Mouse (Mus musculus) left cerebral cortex, postnatal 4 days (tissue): Measurements from ENCODE around the gene Magi3. TPM values are rescaled to one million over a fixed set of nuclear protein-coding genes. Genes with fewer than 3 reads are reported as not detected.
A peak's percentile ranks its signal among the peaks of the same experiment; 100 is the strongest.

Experiments used
- DNase-seq: peaks from one replicate; pipeline ENCODE4 v3.0.0-alpha.2; 2022
- intact Hi-C: fragments of 180-260 bp; cut with DNase I; formaldehyde crosslinking; loops from one replicate; pipeline ENCODE4 v1.15.1; 2025
- total RNA-seq, 2 experiments: library from RNA; stranded (reverse); gene quantifications; 2 replicates each; pipeline ENCODE4 v1.2.3; 2021

Magi3 gene
- total RNA-seq, 2 experiments from 2014 or later: 42.5 to 43.1 TPM

DNA sequence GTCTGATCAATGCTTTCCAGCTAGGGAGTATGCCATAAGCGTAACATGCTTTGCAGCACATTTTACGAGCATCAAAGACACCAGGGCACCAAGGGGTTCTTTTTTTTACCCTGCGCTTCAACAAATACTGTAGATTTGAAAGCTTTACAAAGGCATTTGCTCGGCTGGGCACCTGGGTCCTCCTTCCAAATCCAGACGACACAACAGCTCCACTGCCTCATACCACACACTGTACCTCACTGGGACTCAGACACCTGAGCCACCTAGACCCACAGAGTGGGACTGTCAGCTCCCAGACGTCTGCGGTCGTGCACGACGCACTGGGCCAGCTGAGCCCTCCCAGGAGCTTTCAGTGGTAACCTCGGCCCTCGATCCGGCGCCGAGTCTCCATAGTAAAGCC, 1.2 kb downstream of the Magi3 start:
- intact Hi-C loops: no loop called here
- DNase-seq: peak; percentile 13

GRCm38 (mm10) chr3:104189823-104190222, 30.4 kb downstream of the Magi3 start:
- intact Hi-C loops: no loop called here
- DNase-seq: no peak

DNA sequence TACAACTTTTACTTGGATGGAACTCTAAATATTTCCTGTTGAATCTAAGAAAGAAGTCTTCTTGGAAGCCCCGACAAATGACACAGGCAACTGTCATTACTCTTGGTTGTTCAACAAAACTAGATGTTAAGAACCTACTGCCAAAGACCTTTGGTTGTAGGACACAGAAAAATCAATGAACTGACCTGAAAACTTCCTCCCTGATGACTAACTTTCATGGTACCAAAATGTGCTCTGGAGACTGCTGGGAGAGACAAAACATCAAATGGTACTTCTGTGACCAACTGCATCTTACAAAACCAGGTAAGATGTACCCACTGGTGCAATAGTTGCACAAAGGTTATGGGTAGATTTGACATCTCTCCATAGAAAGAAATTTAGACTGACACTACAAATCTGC, 30.9 kb downstream of the Magi3 start:
- DNase-seq: no peak
- intact Hi-C loops: no loop called here

GRCm38 (mm10) chr3:104184270-104184669, 35.9 kb downstream of the Magi3 start:
- intact Hi-C loops: no loop called here
- no peak for DNase-seq

DNA sequence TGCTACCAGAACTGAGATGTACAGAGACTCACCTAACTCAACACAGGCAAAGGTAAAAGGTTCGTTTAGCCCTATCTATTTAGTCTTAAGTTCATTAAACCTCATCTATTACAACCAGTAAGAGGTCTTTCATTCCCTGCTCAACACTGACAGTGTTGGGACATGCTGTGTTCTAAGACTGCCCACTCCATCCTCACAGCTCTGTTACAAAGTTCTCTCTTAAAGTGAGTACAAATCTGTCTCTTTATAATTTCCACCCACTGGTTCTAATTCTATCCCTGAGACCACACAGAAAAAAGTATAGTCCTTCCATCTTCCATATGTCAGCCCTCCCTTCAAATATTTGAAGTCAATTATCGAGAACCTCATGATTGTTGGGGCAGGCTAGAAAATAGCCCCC, 36.5 kb downstream of the Magi3 start:
- intact Hi-C loops: no loop called here
- DNase-seq: no peak

DNA sequence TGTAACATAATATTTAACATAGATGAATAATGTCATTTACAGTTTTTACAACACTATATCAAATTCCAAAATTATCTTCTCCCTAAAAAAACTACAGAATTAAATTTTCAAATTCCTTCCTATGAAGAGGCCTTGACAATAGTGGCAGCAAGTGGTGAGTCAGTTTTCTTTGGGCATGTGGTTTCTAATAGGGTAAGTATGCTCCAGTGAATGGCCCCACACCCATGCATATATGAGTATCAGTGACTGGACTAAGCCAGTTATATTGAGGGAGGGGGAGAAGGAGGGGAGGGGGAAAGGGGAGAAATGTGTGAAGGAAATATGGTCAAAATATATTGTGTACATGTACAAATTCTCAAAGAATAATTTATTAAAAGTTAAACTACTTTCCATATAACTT, 37.5 kb downstream of the Magi3 start:
- intact Hi-C loops: no loop called here
- DNase-seq: no peak

DNA sequence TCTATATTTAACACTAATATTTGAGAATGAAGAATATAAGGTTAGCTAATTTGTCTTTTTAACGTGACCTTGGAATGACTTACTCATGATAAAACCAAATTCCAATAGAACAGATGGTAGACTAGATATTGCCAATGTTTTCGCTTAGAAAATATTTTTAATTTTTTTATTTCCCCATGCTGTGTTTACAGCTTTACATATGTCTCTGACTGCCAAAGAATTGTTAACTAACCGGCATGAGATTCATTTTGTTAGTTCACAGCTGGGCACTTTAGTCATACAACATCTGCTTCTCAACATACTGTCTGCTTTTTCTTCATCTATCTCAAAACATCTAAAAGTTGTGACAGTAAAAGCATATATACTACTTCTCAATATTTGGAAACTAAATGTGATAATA, 58.8 kb downstream of the Magi3 start:
- no peak for DNase-seq
- intact Hi-C loops: no loop called here

GRCm38 (mm10) chr3:104160603-104161002, 59.6 kb downstream of the Magi3 start:
- intact Hi-C loops: no loop called here

DNA sequence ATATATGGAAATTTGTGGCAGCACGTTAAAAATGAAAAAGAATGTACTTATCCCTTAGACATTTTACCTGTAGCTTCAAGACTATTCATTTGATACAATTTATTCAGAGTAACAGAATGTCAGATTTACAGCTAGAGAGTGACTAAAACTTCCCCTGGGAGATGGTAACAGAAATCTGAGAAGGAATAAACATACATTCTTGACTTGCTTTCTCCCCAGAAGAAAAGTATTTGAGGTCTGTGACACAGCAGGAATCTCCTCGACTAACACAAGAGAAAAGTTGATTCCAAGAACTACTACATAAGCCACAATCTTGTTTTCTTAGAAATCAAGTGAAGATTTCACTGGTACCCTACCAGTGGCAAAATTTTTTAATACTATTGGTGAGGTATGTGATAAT, 70.0 kb downstream of the Magi3 start:
- no peak for DNase-seq
- intact Hi-C loops: no loop called here

More at GRCm38 (mm10) chr3:104160603-104161002, 59.6 kb downstream of the Magi3 start:
- no peak for DNase-seq

DNA sequence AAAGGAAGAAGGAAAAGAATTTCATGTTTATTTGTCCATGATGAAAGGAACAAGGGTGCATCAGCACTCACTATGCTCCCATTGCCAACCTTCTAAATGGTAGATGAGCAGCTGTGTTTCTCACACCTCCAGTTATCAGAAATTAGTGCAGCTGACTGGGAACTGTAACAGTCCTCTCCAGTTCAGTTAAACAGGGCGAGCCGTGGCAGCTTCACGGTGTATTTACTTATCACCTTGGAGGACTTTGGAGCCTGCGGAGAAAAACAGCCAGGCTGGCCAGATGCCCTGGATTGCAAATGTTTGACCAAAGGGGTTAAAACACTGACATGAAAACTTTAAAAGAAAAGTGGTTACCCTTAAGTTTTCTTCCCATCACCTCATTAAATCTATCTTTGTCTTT, 77.8 kb downstream of the Magi3 start:
- DNase-seq: no peak
- intact Hi-C loops: no loop called here

DNA sequence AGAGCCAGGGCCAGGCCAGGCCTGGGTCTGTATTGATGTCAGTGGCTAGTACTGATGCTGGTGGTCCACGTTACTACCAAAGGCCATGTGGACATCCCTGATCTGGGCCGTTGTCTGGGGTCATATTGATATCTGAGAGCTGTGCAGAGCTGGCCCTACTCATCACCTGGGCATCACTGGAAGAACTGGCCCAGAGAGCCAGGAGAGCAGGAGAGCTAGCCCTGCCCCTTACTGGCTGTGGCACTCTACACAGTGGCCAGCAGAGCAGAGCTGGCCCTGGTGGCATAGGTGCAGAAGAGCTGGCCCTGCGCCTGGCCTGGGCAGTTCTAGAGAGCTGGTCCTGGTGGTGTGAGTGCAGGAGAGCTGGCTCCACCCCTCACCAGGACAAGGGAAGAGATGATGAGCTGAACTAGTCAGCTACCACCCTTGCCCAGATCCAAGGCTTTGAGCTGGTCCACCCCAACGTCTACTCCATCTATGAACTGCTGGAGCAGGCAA, 81.2 kb downstream of the Magi3 start:
- intact Hi-C loops: no loop called here
- DNase-seq: no peak

DNA sequence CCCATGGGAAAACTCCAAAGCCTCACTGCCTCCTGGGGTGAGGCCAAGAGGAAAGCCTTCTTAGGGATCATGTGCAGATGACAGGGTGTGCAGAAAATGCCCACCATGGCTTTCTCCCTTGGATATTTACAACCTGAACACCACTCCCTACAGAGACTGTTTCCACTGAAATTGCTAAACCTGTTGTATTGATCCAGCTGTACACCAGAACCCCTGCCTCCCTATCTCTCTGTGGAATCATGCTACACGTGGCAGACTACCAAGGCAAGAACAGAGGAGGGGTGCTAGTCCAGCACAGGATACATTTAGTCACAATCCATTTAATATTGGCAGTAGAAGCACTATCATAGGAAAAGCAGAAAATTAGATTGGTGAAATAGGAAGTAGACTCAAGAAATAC, 94.5 kb downstream of the Magi3 start:
- DNase-seq: no peak
- intact Hi-C loops: no loop called here

DNA sequence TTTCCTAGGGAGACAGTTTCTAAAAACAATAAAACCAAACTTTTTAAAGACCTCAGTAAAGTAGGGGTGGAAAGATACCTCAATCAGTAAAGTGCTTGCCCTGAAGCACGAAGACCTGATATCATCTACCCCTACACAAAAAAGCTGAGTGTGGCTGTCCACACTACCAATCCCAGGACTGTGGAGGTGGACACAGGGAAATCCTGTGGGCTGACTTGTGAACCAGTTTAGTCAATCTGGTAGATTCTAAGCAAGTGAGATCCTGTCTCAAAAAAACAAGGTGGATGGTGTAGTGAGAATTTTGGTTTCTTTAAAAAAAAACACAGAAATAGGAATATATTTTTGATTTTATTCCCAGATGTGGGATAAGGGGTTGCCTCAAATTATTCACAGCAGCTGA, 96.3 kb downstream of the Magi3 start:
- no peak for DNase-seq
- intact Hi-C loops: no loop called here

DNA sequence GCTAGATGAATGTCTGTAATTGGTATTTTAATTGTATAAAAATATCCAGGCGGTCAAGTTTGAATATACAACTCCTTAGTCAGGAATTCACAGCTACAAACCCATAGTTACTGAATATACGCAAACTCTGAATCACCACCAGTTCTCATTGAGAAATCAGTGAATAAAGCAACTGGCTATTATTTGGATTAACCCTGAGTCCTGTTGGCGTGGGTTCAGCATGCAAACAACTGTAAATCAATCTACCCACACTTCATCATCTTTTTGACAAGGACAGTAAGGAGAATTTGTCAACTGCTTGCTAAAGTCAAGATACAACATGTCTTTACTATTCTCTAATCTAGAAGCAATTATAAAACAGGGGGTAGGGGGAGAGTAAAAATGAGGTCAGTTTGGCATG, 110.7 kb downstream of the Magi3 start:
- intact Hi-C loops: loop anchor here (10.0 kb wide), 1 partner anchor 335 kb away; no protein-coding TSS in a partner anchor

GRCm38 (mm10) chr3:104104942-104105341, 115.2 kb downstream of the Magi3 start:
- DNase-seq: peak; percentile 54

More for the DNA sequence above, 110.7 kb downstream of the Magi3 start:
- DNase-seq: no peak

GRCm38 (mm10) chr3:104101721-104102120, 118.5 kb downstream of the Magi3 start:
- no peak for DNase-seq
- intact Hi-C loops: loop anchor here (10.0 kb wide), 1 partner anchor 343 kb away; no protein-coding TSS in a partner anchor

More at GRCm38 (mm10) chr3:104104942-104105341, 115.2 kb downstream of the Magi3 start:
- intact Hi-C loops: loop anchor here (10.0 kb wide), 1 partner anchor 340 kb away; no protein-coding TSS in a partner anchor

GRCm38 (mm10) chr3:104101249-104101648, 118.9 kb downstream of the Magi3 start:
- intact Hi-C loops: loop anchor here (10.0 kb wide), 1 partner anchor 344 kb away; no protein-coding TSS in a partner anchor
- no peak for DNase-seq

GRCm38 (mm10) chr3:104095936-104096335, 124.2 kb downstream of the Magi3 start:
- intact Hi-C loops: no loop called here
- DNase-seq: peak; percentile 16

GRCm38 (mm10) chr3:104094646-104095045, 125.5 kb downstream of the Magi3 start:
- DNase-seq: no peak
- intact Hi-C loops: no loop called here

GRCm38 (mm10) chr3:104092759-104093158, 127.4 kb downstream of the Magi3 start:
- no peak for DNase-seq
- intact Hi-C loops: no loop called here

DNA sequence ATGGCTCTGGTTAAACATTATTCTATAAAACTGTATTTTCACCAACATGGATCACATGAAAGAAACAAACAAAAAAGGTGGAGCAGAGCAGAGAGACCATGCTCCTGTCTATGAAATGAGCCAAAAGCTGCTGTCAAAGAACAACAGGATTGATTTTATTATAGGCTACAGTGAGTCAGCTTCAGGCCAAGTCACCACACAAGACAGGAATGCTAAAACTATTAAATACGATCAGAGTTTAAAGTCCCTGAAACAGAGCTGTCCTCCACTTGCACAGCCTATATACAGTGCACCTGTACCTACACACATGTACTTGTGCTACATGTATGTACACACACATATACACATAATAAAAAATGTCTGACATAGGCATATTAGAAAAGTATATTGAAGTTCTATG, 138.1 kb downstream of the Magi3 start:
- intact Hi-C loops: no loop called here
- no peak for DNase-seq

DNA sequence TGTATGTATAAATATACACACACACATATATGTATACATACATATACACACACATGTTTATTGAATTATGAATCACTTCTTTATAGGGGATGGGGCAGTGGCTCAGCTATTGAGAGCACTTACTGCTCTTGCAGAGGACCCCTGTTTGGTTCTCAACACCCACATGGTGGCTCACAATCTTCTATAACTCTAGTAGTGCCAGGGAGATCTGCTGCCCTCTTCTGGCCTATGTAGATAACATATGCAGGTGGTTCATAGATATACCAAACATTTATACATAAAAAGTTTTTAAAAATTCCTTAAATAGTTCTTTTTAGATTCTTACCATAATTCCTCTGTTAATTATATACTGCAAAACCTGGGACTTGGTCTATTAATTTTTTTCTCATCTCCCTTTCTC, 141.4 kb downstream of the Magi3 start:
- intact Hi-C loops: no loop called here
- no peak for DNase-seq

DNA sequence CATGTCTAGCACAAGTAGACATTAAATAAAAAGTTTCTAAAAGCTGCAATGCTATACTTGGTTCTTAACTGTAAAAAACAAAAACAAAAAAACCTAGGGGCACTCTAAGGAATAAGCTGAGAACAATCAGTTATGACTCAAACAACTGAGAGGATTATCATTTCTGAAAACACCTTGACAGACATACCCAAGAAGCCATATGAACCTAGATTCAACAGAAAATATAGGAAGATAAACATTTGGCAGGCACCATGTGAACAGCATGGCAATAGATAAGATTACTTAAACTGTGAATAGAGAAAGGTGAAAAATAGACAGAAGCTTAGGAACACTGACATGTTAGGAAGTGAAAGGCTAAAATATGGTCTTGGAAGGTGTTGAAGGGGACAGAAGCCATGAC, 150.8 kb downstream of the Magi3 start:
- DNase-seq: no peak
- intact Hi-C loops: no loop called here
